Mouse (Mus musculus): Measurements from ENCODE around the gene Cacna1s.

Gene Cacna1s

DNA sequence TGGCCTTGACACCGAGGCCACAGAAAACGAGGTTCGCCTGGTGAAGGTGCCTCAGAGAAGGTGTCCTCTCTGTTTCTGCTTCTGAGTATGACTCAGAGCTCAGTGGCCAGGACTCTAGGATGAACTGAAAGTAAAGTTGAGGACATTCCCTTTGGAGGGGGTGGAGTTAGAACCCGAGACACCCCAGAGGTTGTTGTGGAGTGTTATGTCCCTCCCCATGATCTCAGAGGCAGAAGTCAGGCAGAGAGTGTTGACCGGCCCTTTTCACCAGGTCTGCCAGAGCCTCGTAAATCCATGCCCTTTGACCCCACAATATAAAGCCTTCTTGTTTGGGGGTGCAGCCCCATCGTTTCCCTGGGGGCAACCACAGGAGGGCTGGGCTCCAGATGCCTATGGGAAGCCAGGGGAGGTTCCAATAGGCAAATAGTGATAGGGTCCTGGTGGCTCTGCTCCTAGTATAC is 84.6 kb downstream of the Cacna1s start:
- DNase-seq (ENCODE audit: low read depth, low spot score) = no peak

DNA sequence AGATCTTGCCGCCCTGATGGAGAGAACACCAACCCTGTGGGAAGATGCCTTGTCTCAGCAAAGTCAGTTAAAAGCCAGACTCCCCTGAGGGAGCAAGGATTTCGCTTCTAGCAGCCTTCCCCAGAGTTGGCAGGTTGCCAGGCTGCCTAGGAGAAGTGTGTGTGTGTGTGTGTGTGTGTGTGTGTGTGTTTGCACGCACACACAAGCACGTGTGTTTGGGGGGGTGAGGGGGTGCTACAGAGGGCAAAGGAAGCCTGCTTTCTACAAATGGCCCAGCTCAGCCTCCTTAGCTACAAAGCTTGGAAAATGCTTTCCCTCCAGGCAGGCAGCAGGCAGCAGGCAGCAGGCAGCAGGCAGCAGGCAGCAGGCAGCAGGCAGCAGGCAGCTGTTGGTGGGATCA is 85.0 kb downstream of the Cacna1s start:
- DNase-seq (ENCODE audit: low read depth, low spot score) = no peak

DNA sequence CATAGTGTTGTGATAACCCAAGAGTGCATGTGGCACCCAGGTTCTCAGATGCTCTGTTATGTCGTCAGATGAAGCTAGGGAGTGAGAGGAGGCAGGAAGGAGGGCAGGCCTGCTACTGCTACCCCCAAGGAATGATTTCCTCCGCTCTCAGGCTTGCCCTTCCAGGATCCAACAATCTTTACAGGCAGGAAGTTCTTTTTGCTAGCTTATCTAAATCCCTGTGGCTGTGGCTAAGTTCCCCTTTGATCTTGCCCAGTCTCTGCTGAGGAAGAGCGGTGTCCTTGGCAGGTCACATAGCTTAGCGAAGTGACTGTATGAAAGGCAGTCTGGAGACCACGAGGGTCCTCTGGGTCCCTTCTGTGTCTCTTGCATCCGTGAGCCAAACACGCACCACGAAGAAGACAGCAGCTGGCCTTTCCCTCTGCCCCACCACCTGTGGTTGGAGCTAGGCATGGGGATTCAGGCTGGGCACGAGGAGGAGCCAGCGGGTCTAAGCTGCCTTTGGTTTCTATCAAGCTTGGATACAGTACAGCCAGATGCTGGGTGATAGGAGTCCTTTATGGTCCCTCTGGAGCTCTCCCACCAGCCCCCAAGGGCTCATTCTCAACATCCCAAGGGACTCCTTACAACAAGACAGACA is 85.8 kb downstream of the Cacna1s start:
- no peak for DNase-seq (ENCODE audit: low read depth, low spot score)

DNA sequence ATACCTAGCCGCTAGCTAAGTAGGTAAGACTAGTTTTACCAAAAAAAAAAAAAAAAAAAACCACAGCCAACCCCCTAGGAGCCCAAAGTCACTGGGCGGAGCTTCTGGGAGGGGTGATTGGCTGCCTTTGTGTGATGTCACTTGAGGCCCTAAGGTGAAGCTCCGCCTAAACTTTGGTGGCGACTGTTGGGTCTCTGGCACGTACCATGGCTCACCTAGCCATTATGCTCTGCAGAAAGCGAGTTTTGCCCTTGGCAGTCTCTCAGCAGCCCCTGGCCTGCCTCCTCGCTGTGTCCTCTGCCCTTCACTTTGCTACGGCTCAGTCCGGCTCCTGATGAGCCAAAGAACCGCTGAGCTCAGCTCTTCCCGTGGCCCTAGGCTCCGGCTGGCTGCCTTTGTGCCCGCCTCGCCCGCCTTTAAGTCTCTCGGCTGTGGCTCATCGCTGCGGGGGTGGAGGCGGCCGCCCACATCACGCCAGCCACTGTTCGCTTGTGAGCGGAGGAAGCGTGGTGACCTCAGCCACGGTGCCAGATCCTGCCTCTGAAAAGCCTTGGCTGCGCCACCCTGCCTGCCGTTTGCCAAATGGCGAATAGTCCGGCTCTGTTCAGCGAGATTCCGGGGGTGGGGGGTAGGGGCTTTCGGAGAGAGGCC is 87.6 kb downstream of the Cacna1s start:
- peak; percentile 79 for DNase-seq (ENCODE audit: low read depth, low spot score)

DNA sequence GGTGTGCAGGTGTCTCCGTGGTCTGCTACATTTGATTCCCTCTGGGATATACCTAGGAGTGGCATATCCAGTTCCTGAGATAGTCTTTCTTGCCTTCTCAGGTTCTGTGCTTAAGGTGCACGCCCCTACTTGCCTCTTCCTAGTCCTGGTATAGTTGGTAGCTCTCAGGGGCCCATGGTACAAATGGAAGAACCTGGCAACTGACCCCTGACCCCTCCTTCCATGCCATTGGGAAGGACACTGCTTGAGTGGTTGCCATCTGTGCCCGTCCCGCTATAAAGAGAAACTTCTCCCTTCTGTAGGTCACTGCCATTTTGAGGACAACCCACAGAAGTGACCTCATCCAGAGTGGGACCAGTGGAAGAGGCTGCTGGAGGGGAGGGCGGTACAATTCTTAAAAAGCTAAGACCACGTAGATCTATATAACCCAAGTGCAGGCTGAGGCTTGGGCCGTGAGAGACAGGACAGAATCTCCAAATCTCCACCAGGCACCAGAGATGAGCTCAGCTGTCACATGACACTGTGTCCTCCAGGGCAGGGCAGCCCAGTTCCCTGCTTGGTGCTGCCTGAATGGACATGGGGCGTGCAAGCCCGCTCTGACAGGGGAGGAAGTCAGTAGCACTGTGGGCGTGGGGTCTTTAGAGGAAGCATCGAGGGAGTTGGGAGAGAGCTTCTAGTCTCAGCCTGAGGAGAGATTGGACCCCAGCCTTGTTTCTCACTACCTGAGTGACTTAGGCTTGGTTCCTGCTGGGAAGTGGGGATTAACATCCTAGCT is 88.8 kb downstream of the Cacna1s start:
- no peak for DNase-seq (ENCODE audit: low read depth, low spot score)

DNA sequence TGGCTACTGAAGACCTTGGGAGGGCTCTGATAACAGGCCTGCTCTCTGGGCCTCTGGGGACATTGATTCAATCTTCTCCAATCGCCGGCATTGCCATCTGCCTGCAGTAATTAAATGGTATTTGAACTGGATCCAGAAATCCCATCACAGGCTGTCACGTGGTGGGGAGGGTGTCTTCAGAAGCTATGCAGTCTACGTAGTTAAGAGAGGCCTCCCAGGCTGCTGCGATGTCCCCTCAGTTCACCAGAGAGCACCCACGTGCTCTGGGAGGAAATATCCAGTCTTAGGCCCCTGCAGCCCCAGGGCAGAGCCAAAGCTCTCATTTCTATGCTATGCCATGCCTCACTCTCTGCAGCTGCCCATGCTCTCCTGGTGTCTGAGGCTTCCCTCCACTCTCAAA is 89.8 kb downstream of the Cacna1s start:
- no peak for DNase-seq (ENCODE audit: low read depth, low spot score)

DNA sequence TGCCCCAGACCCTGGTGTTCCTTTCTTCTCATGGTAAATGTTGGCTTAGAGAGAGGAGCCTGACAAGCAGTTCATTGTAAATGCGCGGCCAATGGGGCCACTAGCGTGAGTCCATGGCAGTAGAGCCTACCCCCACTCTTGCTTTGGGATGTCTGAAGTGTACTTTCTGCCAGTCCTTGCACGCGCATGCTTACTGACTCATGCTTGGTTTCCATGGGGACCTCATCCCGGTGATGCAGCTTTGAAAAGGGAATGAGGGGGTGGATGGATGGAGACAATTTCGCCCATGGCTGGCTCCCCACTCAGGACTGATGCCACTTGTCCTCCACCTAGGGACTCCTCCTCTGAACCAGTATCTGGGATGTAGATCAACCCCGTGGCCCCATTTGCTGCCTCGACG is 91.0 kb downstream of the Cacna1s start:
- DNase-seq (ENCODE audit: low read depth, low spot score) = no peak

DNA sequence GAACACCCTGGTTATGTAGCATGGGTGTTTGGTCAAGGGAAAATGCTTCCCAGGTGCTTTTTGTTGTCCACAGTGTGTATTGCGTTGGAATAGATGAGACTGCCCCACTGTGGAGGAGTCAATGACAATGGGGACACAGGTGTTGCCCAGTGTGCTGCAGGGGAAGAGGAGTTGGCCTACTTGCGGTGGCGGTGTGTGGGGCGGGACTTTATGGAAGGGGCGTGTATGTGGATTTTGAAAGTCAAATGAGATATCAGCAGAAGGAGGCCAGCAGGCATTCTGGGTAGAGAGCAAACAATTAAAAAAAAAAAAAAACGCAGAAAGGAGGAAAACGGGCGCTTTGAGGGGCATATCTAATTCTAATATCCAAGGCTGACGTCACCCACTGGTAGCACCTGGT is 97.2 kb downstream of the Cacna1s start:
- peak; percentile 30 for DNase-seq (ENCODE audit: low read depth, low spot score)

DNA sequence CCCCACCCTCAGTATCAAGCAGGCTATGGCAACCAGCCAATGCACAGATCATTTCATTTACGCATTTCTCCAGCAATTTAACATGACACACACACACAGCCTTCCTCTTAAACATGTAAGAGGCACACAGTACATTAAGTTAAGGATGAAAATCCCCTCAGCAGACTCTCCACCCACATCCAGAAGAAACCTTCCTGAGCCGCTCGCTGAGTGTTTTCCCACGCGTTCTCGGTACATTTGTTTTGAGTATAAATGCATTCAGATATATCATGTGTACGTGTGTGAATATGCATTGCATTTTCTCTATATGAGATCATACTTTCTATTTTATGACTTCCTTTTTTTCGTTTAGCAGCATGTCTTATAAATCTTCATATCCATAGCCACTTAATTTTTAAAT is 98.8 kb downstream of the Cacna1s start:
- DNase-seq (ENCODE audit: low read depth, low spot score) = no peak

DNA sequence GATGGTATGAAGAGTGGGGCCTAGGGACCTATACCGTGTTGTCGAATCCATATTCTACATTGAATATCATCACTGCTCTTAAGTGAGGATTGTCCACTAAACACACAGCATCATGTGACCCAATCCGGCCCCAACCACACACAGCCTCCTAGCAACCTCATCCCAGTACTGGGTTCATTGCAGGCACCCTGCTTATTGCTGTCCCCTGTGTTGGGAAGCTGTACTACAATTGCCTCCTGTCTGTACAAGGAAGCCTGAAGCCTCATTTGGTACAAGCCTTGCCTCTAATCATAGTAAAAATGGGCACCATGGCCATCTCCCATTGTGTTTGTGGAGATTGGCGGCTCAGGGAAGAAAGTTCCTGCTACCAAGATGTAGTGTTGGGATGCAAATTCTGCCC is 103.8 kb downstream of the Cacna1s start:
- no peak for DNase-seq (ENCODE audit: low read depth, low spot score)

DNA sequence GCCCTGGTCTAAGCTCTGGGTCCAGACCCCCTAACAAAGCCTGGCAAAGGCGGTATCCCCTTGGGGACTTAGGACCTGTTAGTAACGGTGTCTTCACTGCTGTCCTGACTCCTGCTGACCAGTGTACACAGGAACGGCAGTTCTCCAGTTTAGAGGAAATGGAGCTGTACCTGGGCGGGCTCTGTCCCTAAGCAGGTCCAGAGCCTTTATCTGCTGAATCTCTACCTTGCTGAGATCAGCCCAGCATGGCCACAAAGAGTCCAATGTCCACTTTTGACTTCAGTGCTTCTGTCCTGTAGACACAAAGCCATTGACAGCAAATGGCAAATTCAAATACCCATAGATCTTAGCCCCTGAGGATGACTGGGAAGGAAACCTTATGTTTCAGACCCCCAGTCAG is 104.4 kb downstream of the Cacna1s start:
- no peak for DNase-seq (ENCODE audit: low read depth, low spot score)

DNA sequence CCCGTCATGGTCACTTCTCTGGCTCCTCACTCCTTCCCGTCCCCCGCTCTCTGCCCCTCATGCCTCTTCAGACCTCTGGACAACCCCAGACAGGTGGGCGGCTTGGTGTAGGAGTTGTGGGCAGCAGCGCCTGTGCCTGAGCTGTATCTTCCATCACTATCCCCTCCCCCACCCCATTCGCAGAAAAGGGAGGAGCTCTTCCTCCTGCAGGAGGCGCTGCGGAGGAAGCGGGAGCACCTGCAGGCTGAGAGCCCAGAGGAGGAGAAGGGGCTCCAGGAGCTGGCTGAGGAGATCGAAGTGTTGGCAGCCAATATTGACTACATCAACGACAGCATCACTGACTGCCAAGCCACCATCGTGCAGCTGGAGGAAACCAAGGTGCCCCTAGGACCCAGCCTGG is 107.3 kb downstream of the Cacna1s start:
- DNase-seq (ENCODE audit: low read depth, low spot score) = peak; percentile 84

DNA sequence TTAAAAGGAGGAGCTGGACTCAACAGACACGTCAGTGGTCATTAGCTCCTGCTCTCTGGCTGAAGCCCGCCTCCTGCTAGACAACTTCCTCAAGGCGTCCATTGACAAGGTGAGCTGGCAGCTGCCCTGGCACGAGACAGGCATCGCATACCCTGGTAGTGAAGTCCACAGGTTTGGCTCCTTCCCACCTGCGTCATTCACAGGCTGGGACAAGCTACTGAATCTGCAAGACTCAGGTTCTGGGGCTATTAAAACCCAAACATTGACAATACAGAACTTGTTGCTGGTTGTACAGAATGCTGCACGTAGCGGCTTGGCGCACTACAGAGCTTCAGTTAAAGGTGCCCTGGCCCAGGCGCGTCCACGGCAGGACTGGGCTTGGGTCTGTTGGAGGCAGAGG is 107.7 kb downstream of the Cacna1s start:
- no peak for DNase-seq (ENCODE audit: low read depth, low spot score)

DNA sequence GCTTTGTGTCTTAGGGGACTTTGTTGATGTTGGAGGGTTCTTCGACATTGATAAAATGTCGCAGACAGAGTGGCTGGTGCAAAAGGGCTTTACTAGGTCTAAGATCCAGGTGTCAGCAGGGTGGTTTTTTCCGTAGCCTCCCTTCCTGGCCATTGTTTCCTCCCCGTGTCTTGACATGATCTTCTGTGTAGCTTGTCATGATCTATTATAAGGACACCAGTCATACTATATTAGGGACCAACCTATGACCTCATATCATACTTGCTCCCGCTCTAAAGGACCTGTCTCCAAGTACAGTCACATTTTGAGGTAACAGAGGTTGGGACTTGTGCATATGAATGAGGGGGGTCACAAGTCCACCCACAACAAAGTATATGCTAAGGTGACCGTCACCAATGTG is 108.4 kb downstream of the Cacna1s start:
- no peak for DNase-seq (ENCODE audit: low read depth, low spot score)

DNA sequence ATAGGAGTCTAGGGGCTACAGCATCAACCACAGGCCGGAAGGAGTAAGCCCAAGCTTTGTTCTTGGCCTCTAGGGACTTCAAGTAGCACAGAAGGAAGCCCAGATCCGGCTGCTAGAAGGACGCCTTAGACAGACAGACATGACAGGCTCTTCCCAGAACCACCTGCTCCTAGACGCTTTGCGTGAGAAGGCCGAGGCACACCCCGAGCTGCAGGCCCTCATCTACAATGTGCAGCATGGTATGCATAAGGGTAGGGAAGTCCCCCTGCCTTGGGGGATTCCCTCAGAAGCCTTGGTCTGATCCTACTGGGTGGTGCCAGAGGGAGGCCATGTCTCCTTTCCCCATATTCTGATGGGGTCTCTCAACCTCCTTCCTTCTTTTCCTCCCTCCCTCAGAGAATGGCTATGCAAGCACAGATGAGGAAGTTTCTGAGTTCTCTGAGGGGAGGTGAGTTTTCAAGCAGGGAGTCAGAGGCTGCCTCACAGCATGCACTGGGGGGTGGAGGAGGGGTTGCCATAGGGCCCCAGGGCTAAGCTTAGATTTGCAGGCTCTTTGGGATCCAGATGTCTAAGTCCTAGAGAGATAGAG is 108.9 kb downstream of the Cacna1s start:
- DNase-seq (ENCODE audit: low read depth, low spot score) = no peak

DNA sequence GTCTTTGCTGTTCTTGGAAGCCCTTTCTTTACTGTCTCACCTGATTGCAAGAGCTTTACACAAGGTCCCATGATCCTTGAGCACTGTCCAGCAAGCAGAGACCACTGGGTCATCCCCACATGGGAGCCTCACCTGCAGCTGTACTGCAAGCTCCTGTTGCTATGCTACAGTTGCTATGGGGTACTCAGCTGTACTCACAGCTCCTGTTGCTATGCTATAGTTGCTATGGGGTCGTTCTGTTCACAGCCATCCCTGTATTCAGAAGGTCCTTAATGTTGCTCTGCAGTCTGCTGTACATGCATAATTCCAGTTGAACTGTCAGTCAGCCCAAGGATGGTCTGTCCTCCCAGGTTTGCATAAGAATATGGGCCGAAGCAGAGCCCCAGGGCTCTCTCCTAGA is 112.9 kb downstream of the Cacna1s start:
- peak; percentile 39 for DNase-seq (ENCODE audit: low read depth, low spot score)

DNA sequence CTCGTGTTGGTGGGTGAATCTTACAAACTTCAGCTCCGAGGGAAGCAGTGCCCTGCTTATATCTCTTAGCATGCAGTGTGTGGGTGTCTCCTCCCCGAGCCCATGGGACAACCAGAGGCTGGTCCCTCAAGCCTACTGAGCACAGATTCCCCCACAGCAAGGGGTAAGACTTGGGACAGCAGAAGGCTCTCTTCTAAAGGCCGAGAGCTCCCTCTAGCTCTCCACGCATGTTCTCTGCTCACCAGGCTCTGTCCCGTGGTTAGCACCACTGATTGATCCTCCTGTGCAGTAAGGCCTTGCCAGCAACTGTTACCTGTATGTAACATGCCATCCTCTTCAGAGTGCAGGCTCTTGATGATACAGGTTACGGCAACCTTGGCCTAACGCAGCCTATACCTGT is 115.1 kb downstream of the Cacna1s start:
- DNase-seq (ENCODE audit: low read depth, low spot score) = no peak
